Mouse (Mus musculus): ENCODE results near the gene Csnk1g1. TPM values are rescaled to one million over a fixed set of nuclear protein-coding genes. Genes with fewer than 3 reads are reported as not detected.

Gene Csnk1g1
- polyA plus RNA-seq (2012; rRNA removed) = 2.0 and 2.7 TPM in 2 replicates

GRCm38 (mm10) chr9:65908394-65909300 is at the start of gene Csnk1g1, which contains the start of gene Trip4:
Gene Csnk1g1, plus strand, starts transcription at chr9:65908924.
Gene Trip4, minus strand, starts transcription at chr9:65908794.

GRCm38 (mm10) chr9:65890143-65890628 is 18.5 kb upstream of the Csnk1g1 start, which contains the start of gene Pclaf:
Gene Pclaf, plus strand, starts transcription at chr9:65890237.

GRCm38 (mm10) chr9:66059583-66060307 is 151.0 kb downstream of the Csnk1g1 start, which contains the start of gene Ppib:
Gene Ppib, plus strand, starts transcription at chr9:66060222.

GRCm38 (mm10) chr9:66069583-66069982 is 160.9 kb downstream of the Csnk1g1 start, which contains the start of gene Snx22:
Gene Snx22, minus strand, starts transcription at chr9:66069719.

Other genes starting within 250 kb of the Csnk1g1 start
- gene Oaz2, start 240.9 kb upstream of the Csnk1g1 start, polyA plus RNA-seq (2012; rRNA removed) = 25.7 and 26.2 TPM in 2 replicates
- gene Zfp609, start 81.4 kb upstream of the Csnk1g1 start, polyA plus RNA-seq (2012; rRNA removed) = 2.9 and 4.3 TPM in 2 replicates
- 28.5 and 40.3 TPM in 2 replicates for gene Pclaf, start 18.7 kb upstream of the Csnk1g1 start, polyA plus RNA-seq (2012; rRNA removed)
- 5.0 TPM in 2 replicates for gene Trip4, start 130 bp upstream of the Csnk1g1 start, polyA plus RNA-seq (2012; rRNA removed)
- gene Ppib, start 151.3 kb downstream of the Csnk1g1 start, polyA plus RNA-seq (2012; rRNA removed) = 466 and 478 TPM in 2 replicates
- 8.8 and 11.0 TPM in 2 replicates for gene Snx22, start 160.8 kb downstream of the Csnk1g1 start, polyA plus RNA-seq (2012; rRNA removed)
- 32.2 and 32.5 TPM in 2 replicates for gene Snx1, start 217.7 kb downstream of the Csnk1g1 start, polyA plus RNA-seq (2012; rRNA removed)
- gene Ciao2a, start 217.7 kb downstream of the Csnk1g1 start, polyA plus RNA-seq (2012; rRNA removed) = 35.0 and 35.9 TPM in 2 replicates
- 12.3 and 14.3 TPM in 2 replicates for gene Dapk2, start 249.3 kb downstream of the Csnk1g1 start, polyA plus RNA-seq (2012; rRNA removed)